Mouse (Mus musculus) liver, adult 2 months (tissue): ENCODE measurements around the gene Sdk2. TPM values are rescaled to one million over a fixed set of nuclear protein-coding genes. Genes with fewer than 3 reads are reported as not detected.

ENCODE experiments used
- DNase-seq: peaks from one replicate; pipeline ENCODE4 v3.0.0-alpha.2; 2011; ENCODE audit warnings: low read depth, low spot score; ENCODE audit errors: extremely low read depth
- H3K27ac ChIP-seq: fragments of 200-500 bp; replicated peaks from 2 replicates; pipeline ENCODE4 v1.5.1; 2012; ENCODE audit warnings: low read depth, mild to moderate bottlenecking, control low read depth, inconsistent platforms, low read length; ENCODE audit not compliant: insufficient read depth
- H3K27me3 ChIP-seq: fragments of 200-500 bp; 2 replicates; pipeline ENCODE4 v1.6.1; 2012; ENCODE audit warnings: mild to moderate bottlenecking, moderate library complexity, low read length, inconsistent platforms; ENCODE audit not compliant: control insufficient read depth, insufficient read depth
- H3K36me3 ChIP-seq: fragments of 200-500 bp; 2 replicates; pipeline ENCODE4 v1.6.1; 2012; ENCODE audit warnings: low read length, inconsistent platforms; ENCODE audit not compliant: control insufficient read depth, insufficient read depth
- H3K4me1 ChIP-seq: fragments of 200-500 bp; 2 replicates; pipeline ENCODE4 v1.6.1; 2011; ENCODE audit warnings: low read length; ENCODE audit not compliant: control insufficient read depth, insufficient read depth
- H3K4me3 ChIP-seq: fragments of 200-500 bp; 2 replicates; pipeline ENCODE4 v1.5.1; 2011; ENCODE audit warnings: low read depth, mild to moderate bottlenecking, control low read depth, low read length, moderate library complexity; ENCODE audit not compliant: insufficient read depth
- H3K79me2 ChIP-seq: fragments of 200-500 bp; 2 replicates; pipeline ENCODE4 v1.6.1; 2012; ENCODE audit warnings: inconsistent platforms, mild to moderate bottlenecking, low read length, moderate library complexity; ENCODE audit not compliant: control insufficient read depth, insufficient read depth
- H3K9ac ChIP-seq: fragments of 200-500 bp; 2 replicates; pipeline ENCODE4 v1.6.1; 2012; ENCODE audit warnings: low read depth, mild to moderate bottlenecking, control low read depth, inconsistent platforms, low read length
- CTCF ChIP-seq: fragments of 200-500 bp; IDR thresholded peaks from 2 replicates; pipeline ENCODE4 v1.5.1; 2011; ENCODE audit warnings: low read depth, low read length, control low read depth
- POLR2A ChIP-seq: fragments of 200-500 bp; IDR thresholded peaks from 2 replicates; pipeline ENCODE4 v1.6.1; 2011; ENCODE audit warnings: low read length, control low read depth; ENCODE audit not compliant: insufficient read depth; ENCODE audit errors: extremely low read depth
- WGBS: fragments of 180-500 bp; shearing (Covaris S2); methylation state at CpG from one replicate; pipeline ENCODE4 v1.1.7; 2018; 5-methylcytosine and 5-hydroxymethylcytosine counted together
- polyA plus RNA-seq: library from polyadenylated mRNA; depleted of rRNA; stranded (reverse); fragments of >200 nt; gene quantifications from 2 replicates; pipeline ENCODE4 v1.2.3, GENCODE M21; 2012
- total RNA-seq: library from RNA; depleted of rRNA; stranded (reverse); fragments of >200 nt; gene quantifications from 2 replicates; pipeline ENCODE4 v1.2.3, GENCODE M21; 2014

The Sdk2 gene
- total and polyA plus RNA-seq, 2 experiments: 0.07 to 0.28 TPM

GRCm38 (mm10) chr11:113797014-113797983 is 269.5 kb downstream of the Sdk2 start:
- H3K9ac ChIP-seq: no peak overlapping the region

DNA sequence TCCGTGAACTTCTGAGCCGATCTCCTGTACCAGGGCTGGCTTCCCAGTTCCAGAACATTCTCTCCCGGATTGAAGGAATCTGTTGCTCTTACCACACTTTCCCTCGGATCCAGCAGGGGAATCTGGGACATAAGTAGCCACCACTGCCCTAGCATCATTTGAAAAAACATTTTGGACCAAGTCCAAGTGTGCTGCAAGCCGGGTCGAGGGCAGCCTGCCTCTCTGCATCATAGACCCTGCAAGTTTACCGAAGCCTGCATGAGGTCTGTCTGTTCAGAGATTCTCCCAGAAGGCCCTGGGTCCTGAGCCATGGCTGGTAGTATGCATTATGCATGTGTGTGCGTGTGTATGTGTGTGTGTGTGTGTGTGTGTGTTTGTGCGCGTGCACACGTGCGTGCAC is 271.0 kb downstream of the Sdk2 start:
- no peak for DNase-seq
- Histone ChIP-seq H3K36me3 (no peaks in the 10 kb centered on the region), H3K4me1 (no peaks in the 10 kb centered on the region), H3K27ac (no peak overlapping the region), H3K27me3 (no peaks in the 10 kb centered on the region), H3K4me3 (no peak overlapping the region), H3K79me2 (no peaks in the 10 kb centered on the region), H3K9ac (no peak overlapping the region)
- TF ChIP-seq POLR2A (no peak), CTCF (no peak)
- WGBS: 80% methylated on average over 12 of the region's 12 CpGs

More at GRCm38 (mm10) chr11:113797014-113797983, 269.5 kb downstream of the Sdk2 start:
- Histone ChIP-seq H3K4me1 (no peaks in the 10 kb centered on the region), H3K27ac (no peak overlapping the region), H3K36me3 (no peaks in the 10 kb centered on the region), H3K79me2 (no peaks in the 10 kb centered on the region), H3K4me3 (no peak overlapping the region), H3K27me3 (no peaks in the 10 kb centered on the region)
- TF ChIP-seq CTCF (no peak), POLR2A (no peak)
- no peak for DNase-seq
- 83% methylated on average over 19 of the region's 19 CpGs for WGBS

- TF ChIP-seq POLR2A (no peak), CTCF (no peak)
- Histone ChIP-seq H3K27ac (no peak overlapping the region), H3K27me3 (no peaks in the 10 kb centered on the region), H3K79me2 (no peaks in the 10 kb centered on the region), H3K9ac (no peak overlapping the region), H3K4me3 (no peak overlapping the region), H3K4me1 (no peaks in the 10 kb centered on the region), H3K36me3 (no peaks in the 10 kb centered on the region)
- 77% methylated on average over 16 of the region's 16 CpGs for WGBS
- no peak for DNase-seq
Observed at GRCm38 (mm10) chr11:113791357-113792215, 275.3 kb downstream of the Sdk2 start.

- H3K36me3 ChIP-seq: no peaks in the 10 kb centered on the region
- no peak overlapping the region for H3K4me3 ChIP-seq
- 63% methylated on average over 1 of the region's 1 CpGs for WGBS
- DNase-seq: no peak
- no peak overlapping the region for H3K9ac ChIP-seq
- H3K27ac ChIP-seq: no peak overlapping the region
- no peaks in the 10 kb centered on the region for H3K79me2 ChIP-seq
- H3K4me1 ChIP-seq: no peaks in the 10 kb centered on the region
- TF ChIP-seq POLR2A (no peak), CTCF (no peak)
- H3K27me3 ChIP-seq: no peaks in the 10 kb centered on the region
Observed at GRCm38 (mm10) chr11:113789101-113789500, 277.7 kb downstream of the Sdk2 start.

DNA sequence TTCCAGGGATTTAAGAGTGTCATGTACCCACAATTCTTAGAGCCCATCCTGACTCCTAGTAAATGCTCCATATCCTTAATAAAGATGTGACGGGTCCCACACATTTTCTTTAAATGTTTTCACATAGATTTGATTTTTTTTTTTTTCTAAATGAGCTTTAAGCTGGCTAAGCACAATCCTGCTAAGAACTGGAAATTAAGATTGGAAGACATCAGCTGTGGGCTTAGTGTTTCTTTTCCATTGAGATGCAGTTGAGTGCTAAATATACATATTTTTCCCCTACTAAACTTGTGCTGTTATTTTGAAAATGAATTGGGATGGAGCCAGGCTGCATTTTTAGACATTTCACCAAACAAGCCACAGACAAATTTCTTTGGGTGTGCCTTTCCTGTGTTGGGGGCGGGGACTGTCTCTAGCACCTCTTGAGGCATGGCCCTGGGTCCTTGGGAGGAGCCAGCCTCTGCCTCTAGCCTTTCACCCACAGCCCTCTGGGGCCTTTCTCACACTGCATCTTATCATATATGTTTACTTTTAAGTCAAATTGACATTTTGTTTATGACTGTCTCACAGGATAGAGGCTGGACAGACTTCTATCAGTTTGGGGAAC is 278.6 kb downstream of the Sdk2 start:
- Histone ChIP-seq H3K4me3 (no peak overlapping the region), H3K36me3 (no peaks in the 10 kb centered on the region), H3K4me1 (no peaks in the 10 kb centered on the region), H3K79me2 (no peaks in the 10 kb centered on the region), H3K9ac (no peak overlapping the region), H3K27me3 (no peaks in the 10 kb centered on the region), H3K27ac (no peak overlapping the region)
- DNase-seq: no peak
- 82% methylated on average over 2 of the region's 2 CpGs for WGBS
- TF ChIP-seq CTCF (no peak), POLR2A (no peak)
